Mouse (Mus musculus) adrenal gland, adult 8-10 months (tissue): ENCODE results near the gene BC034090. TPM values are rescaled to one million over a fixed set of nuclear protein-coding genes. Genes with fewer than 3 reads are reported as not detected.
"Not testable (repeated sequence)": the region's sequence is repeated elsewhere in the genome, so short reads cannot be mapped to it uniquely, and the experiment has no call there.

Experiments
- DNase-seq: peaks from one replicate; pipeline ENCODE4 v3.0.0; 2022
- total RNA-seq, 4 experiments: library from RNA; stranded (reverse); gene quantifications; 2 replicates each; pipeline ENCODE4 v1.2.4; 2022

BC034090 gene
- total RNA-seq, 4 experiments from 2014 or later: 28.2 to 60.1 (median 36.1) TPM

- DNase-seq: no peak
These were observed 53.0 kb downstream of the BC034090 start for GRCm38 (mm10) chr1:155191219-155191618.

- no peak for DNase-seq
These were observed 55.6 kb downstream of the BC034090 start for GRCm38 (mm10) chr1:155188656-155189055.

- DNase-seq: no peak
These were observed 60.1 kb downstream of the BC034090 start for GRCm38 (mm10) chr1:155184191-155184590.

GRCm38 (mm10) chr1:155178192-155178924 is 65.9 kb downstream of the BC034090 start:
- DNase-seq: no peak

GRCm38 (mm10) chr1:155174424-155174823 is 69.8 kb downstream of the BC034090 start:
- DNase-seq: no peak

- DNase-seq: not testable (repeated sequence)
These were observed 70.6 kb downstream of the BC034090 start for GRCm38 (mm10) chr1:155173644-155174016.

GRCm38 (mm10) chr1:155172895-155173643 is 71.2 kb downstream of the BC034090 start:
- no peak for DNase-seq

GRCm38 (mm10) chr1:155169935-155170334 is 74.3 kb downstream of the BC034090 start:
- no peak for DNase-seq

GRCm38 (mm10) chr1:155167453-155167852 is 76.8 kb downstream of the BC034090 start:
- DNase-seq: no peak

Other genes with a start within 250 kb of the BC034090 start
- gene Ier5, start 144.8 kb downstream of the BC034090 start, total RNA-seq: 10 to 100 TPM in 3 of 4 experiments, 1 to 10 TPM in 1; 7.8 to 11.9 (median 11.2) TPM
- 10 to 100 TPM; 34.4 to 41.2 (median 40.1) TPM for gene Mr1, start 97.6 kb downstream of the BC034090 start, total RNA-seq
- gene Stx6, start 85.7 kb downstream of the BC034090 start, total RNA-seq: 10 to 100 TPM; 51.1 to 58.4 (median 54.2) TPM
- gene Xpr1, start 173.0 kb upstream of the BC034090 start, total RNA-seq: 10 to 100 TPM; 47.8 to 56.6 (median 50.9) TPM